Mouse (Mus musculus) kidney, postnatal 10 days (tissue): Measurements from ENCODE around the gene Plpp3.

Experiments
- DNase-seq: peaks from one replicate; pipeline ENCODE4 v3.0.0; 2021; ENCODE audit warnings: mixed read lengths

Plpp3 gene

DNA sequence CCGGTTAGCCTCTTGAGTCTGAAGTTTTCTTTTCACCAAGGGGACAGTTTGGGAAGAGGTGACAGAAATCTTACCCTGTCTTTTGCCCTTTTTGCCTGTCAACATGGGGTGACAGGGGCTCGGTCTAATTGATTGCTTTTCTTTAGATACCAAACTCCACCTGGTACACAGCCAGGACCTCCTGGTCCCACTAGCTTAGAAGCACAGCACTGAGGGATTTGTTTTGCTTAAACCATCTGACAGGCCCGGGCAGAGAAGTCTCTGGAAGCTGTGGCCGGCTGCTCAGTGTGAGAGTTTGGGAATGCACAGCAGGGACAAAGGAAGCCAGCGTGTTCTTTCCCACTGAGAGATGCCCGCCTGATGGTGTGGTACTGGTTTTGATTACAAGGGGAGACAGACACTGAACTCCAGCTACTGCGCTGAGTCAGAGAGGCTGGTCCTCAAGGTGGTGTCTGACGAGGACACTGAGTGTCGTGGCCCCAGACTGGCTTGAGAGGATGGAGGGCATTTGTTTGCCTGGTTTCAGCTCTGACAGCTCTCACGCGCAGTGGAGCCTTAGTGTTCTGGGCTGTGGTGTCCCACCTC is 64.2 kb downstream of the Plpp3 start:
- DNase-seq = no peak

DNA sequence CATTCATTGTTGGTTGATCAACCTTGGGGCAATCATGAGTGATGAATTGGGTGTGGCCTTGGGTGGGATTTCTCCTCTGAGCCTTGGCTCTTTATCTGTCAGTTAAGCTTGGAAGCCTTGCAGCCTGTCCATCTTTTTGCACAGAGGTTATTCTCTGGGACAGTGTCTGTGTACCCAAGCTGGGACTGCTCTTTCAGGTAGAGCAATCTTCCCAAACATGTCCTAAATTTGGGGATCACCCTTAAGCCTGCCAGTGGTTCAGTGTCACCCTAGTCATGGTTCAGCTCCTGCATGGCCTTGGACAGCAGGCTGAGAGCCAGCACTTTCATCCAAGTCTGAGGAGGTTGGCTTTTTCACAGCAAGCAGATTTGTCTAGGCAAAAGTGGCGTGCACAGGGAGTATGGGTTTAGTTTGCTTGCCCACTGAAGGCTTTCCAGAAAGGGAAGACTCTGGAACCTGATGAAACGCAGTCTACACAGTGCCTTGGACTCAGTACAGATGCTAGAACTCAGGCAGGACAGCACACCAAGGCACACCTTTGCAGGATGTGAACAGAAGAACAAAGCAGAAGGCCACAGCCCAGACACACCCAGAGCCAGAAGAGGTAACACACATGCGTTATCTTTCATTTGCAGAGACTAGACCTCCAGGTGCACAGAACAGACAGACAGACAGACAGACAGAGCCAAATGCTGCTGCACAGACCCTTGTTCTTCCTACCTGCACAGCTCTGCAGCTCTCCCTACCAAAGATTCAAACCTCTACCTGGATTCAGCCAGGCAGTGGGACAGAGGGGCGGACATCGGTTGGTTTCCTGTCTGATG is 66.2 kb downstream of the Plpp3 start:
- DNase-seq = no peak

DNA sequence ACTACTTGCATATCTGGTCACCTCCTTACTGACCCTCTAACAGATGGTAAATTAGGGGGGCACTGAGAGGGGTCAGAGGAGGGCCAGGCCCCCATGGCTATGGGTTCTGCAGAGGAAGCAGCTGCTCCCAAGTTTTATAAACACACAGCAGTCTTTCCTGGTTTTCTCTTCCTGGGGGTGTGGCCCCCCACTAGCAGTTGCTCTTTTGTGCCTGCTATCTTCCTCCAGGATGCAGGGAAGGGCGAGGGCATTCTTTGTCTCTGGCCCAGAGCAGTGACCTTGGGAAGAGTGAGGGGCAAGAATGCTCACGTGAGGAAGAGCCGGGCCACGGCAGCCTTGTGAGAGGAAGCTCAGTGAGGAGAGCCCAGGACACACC is 66.8 kb downstream of the Plpp3 start:
- peak; percentile 61 for DNase-seq

DNA sequence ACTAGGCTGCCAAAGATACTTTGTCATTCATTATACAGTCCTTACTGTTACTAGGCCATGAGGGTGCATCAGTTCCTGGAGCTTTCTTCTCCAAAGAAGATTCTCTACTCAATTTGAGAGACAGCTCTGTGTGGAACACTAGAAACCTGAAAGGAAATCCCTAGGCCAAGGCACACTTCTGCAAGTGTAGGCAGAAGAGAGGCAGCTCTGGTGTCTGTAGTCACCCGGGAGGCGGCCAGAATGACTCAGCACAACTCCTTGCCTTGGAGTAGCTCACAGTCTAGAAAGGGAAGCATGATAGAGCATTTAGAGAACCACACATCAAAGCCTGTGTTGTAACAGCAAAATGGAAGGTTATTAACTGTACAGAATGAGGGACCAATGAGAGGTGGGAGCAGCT is 68.4 kb downstream of the Plpp3 start:
- peak; percentile 57 for DNase-seq

DNA sequence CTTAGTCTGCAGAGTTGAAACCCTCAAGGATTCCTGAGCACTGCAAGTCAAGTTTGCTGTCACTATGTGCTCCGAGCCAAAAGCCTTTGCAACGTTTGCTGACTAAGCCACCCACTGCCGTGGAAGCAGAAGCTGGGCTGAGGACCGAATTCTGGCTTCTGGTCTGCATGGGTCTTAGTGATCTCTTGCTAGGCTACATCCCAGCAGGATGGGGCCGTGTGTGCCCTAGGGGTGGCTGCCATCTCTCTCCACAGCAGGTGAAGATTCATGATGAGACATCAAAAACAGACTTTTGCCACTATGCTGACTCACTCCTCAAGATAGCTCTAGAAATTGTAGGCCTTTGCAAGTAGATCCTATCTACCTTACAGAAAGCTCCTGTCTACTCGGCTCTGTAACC is 69.2 kb downstream of the Plpp3 start:
- peak; percentile 44 for DNase-seq

DNA sequence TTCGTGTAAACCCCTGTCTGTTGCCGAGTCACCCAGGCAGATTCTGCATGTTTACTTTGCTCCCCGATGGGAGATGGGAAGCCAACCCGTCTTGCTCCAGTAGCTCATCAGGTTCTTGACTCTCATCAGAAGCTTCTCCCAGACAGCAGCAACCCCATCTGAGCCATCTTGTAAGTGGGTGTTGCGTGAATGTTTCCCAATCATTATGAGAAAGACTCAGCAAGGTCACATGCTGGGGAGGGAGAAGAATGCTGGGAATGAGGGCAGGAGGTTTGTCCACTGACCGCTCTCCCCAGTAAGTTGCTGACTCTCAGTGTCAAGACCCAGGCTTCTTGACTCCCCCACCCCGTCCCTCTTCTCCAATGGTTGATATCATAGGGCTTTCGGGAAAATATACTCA is 73.0 kb downstream of the Plpp3 start:
- no peak for DNase-seq

DNA sequence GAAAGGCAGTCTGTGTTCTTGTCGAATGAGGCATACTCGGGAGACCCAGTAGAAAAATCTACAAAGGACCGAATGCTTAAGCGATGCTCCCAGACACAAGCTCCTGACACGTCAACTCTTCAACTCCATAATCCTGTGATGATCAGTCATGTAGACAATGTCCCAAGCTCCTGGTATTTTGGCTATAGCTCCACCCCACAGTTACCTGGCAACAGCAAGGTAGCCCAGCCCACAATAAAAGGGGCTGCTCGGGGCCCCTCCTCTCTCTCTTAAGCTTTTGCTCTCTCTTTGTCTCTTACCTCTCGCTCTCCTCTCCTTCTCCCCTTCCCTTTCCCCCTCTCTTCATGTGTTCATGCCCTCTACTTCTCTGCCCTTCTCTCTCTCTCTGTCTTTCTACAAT is 83.1 kb downstream of the Plpp3 start:
- no peak for DNase-seq

DNA sequence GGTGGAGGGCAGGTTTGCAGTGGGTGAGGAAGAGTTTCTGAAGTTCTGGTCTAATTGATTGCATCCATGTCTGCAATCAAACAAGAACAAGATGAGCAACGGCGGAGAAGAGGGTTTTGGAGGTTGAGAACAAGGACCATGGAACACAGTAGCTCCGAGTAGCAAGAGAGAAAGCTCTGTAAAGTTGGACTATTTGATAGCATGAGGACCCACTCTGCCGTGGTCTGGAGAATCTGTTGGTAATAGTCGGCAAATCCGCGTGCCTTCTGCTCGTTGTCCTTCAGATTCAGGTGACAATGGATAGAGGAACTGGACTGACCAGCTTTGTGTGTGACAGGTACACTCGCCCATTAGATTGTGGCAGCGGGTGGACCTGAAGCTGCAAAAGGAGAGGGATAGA is 87.8 kb downstream of the Plpp3 start:
- no peak for DNase-seq

DNA sequence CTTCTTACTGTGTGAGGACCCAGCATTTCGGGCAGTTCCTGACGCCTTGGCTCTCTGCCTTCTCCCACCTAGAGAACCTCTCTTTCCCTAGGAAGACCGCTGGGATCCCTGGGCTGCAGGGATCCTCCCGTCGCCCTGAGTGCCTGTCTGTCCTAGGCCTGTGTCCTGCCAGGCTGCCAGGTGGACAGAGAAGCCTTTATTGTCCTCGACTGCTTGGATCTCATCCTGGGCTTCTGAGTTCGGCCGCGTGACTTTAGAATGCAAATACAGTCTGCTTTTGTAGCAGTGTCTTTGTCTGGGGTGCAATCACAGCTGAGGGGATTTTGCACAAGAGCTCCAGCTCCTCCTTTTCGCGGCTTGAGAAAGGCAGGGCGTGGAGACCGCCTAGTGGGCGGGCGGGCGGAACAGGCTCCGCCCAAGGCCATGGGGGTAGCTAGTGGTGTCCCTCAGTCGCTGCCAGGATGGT is 88.4 kb downstream of the Plpp3 start:
- peak; percentile 70 for DNase-seq

DNA sequence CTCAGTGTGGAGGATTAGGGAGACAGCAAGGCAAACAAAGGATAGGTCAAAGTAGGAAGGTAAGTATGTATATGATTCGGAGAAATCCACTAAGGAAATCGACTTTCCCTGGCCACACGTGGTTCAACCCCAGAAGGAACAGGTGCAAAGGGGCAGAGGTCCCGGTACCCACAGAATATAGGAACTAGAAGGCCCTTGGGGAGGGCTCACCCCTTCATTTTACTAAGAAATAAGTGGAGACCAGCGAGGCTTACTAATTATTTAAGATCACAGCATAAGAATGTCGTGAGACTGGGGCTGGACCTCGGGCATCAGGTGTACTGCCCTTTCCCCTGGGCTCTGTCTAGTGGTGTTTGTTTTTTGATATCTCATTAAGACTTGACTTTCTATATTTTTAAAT is 89.2 kb downstream of the Plpp3 start:
- DNase-seq = no peak

DNA sequence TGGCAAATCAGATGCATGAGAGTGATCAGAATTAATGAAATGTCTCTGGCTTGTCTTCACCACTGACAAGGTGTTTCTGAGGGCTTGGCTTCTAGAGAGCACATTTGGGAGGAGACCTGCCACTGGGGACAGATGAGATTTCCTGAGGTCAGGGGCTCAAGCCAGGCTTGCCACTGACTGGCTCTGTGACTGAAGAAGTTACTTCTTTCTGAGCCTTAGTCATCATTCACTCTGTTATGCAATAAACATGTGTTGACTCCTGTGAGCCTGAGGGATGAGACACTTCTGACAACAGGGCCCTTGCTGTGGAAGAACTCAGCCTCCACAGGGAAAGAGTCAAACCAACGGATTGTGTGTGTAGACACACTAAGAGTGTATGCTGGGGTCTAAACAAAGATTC is 91.0 kb downstream of the Plpp3 start:
- no peak for DNase-seq

DNA sequence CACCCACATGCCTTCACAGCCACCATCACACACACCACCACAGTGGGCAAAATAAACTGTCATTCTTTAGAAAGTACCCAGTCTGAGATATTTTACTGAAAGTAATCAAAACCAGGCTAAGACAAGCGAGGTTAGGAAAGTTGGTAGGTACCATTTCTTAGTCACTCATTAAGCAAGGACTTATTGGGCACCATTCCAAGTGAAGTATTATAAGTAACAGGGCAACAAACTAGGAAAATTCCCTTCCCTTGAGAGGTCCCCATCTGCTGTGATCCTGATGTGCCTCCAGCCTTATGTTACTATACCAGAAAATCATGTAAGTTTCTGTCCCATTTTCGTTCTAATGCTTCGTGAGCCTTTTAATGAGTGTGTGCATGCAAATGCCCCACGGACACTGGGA is 92.1 kb downstream of the Plpp3 start:
- DNase-seq = no peak

DNA sequence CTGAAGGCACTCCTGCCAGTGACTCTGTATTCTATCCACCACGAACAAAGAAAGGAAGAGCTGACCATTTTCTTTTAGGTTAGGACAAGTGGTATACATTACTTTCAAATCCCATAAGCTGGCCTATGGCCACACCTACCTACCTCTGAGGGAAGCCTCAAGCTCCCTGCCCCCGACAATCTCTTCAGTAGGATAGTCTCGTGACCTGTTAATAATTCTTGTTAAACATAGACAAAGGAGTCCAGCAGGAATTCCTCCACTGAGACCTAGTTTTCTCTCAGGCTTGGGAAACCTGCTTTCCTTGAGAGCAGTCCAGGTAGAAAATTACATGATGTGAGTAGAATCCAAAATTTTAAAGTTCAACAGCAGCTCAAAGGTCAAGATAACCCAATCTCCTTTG is 93.8 kb downstream of the Plpp3 start:
- DNase-seq = no peak

DNA sequence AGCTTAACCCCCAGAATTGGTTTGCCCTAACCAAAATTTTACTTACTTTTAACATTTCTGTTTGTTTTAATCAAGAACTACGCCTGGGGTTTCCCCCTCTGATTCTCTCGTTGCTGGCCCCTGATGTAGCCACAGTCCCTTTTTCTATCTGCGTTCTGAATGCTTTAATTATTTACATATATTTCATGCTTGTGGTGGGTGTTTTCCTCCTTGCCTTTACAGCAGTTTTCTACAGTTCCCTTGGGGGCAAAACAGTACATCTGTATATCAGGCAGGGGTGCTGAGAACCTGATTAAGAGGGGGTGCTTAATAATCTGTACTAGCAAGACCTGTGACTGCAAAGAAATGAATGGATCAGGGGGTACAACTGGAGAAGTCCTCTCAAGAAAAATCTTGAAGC is 94.9 kb downstream of the Plpp3 start:
- DNase-seq = no peak

DNA sequence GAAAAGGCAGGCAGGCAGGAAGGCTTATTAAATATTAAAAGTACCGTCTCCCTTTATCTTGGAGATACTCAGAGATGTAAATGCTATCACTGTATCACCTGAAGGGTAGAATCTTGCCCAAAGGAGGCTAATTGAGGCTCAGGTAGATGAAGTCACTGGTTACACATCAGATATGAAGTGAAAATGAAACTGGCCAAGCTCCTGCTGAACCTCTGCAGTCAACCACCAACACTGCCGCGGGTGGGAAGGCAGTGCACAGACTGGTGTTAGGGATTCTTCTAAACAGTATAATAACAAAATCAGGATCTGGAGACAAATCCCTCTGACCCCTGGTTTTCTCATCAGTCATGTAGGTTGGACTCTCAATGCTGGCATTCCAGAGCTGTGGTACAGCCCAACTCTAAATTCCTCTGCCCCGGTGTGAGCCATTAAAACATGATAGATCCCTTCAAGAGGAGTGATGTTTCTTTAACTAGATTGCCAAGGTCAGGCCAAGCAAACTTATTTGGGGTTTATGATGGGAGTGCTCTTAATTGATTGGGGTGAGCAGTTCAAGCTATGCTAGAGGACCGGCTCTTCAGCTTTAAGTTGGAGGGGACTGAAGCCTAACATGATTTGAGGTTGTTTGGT is 95.5 kb downstream of the Plpp3 start:
- no peak for DNase-seq

DNA sequence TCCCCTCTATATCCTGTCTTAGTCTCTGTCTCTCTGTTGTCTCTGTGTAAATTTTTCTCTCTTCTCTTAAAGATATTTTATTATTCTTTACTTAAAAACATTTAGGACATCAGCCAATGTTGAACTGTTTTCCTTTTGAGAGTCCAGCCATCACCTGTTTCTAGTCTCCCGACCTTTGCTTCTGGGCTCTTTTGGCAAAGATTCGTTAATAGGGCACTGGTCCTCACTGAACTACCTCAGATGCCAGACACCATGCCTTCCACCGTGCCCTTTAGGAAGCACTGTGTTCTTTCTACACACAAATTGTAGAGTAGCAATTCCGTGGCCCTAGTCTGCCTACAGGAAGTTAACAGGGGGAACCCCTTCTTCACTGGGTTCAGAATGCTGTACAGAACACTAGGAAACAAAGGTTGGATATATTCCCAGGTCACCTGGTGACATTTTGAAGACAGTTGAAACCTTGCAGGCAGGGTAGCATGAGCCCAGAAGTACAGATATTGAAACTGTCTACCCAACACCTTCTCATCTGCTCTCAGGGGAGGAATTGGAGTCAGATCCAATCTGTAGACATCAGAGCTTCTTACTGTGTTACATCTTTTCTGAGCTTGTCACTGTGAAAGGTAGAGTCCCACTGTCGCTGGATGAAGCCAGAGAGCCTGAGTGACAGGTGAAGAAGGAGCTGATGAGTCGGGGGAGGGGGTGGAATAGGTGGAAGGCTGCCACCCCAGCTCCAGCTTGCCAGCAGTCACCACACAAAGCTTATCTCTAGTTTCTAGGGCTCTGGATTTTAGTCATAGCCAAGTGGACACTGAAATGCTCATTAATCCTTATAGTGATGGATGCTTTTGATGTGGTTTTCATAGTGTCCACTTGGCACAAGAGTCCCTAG is 96.5 kb downstream of the Plpp3 start:
- no peak for DNase-seq

DNA sequence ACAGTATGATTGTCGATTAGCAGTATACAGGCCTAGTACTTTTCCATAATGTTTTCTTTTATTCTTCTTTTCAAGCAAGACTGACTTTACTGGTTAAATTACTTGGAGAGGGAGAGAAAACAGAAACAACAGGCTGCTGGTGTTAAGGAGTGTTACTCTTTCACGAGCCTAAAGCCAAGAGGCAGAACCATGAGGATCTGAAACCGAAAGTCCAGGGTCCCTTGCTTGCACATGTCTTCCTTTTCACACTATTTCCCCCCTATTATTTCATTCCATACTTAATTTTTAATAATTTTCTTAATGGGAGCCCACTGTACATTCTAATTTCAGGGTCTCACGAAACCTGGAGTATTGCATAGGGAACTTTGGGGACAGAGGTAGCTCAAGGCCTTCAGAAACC is 97.2 kb downstream of the Plpp3 start:
- no peak for DNase-seq

DNA sequence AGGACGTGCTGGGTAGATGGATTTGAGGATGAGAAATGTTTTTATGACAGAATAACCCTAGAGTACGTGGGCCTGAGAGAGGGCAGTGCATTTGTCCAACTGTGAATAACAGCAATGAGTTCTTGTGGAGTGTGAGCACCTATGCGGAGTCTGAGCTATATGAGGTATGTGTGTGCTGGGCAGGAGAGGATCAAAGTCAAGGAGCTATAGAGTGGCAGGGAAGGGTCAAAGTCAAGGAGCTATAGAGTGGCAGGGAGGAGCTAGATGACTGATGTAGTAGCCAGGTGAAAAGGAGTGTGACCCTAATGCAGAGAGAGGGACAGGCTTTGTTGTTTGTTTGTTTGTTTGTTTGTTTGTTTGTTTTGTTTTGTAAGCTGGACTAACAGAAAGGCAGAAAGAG is 98.0 kb downstream of the Plpp3 start:
- no peak for DNase-seq

DNA sequence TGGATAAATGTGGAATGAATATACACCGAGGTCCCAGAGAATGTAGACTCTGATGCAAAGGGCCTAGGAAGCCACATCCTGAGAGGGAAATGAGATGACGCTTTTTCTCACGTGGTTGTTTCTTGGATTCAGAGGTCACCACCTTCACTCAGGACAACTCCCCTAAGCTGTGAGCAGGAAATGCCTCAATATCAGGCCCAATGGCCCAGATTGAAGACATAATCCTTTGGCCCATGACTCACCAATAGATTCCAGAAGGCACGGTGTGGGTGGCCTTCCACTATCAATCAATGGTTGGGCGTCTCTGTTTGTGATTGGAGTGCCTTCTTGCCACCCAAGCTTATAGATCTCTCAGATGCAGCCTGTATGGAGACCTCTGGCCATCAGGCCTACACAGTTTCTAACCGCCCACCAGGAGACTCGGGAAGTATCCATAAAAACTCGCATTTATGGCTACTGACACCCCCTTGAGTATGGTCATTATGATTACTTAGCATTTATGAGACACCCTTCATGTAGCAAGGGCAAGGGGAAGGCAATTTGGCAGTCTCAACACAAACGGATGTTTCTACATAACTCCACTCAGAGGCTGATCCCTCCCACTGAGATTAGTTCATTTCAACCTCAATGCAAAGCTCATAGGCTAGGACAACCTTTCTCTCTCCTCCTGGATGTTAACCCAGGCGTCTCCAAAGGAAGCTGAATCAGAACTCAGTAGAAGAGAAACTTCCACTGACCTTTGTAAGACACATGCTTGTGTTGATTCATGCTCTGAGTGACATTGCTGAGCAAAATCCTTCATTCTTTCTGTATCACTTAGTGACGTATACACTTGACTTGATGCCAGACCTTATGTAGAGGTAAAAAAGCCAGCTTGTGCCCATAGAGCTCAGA is 100.8 kb downstream of the Plpp3 start:
- no peak for DNase-seq

DNA sequence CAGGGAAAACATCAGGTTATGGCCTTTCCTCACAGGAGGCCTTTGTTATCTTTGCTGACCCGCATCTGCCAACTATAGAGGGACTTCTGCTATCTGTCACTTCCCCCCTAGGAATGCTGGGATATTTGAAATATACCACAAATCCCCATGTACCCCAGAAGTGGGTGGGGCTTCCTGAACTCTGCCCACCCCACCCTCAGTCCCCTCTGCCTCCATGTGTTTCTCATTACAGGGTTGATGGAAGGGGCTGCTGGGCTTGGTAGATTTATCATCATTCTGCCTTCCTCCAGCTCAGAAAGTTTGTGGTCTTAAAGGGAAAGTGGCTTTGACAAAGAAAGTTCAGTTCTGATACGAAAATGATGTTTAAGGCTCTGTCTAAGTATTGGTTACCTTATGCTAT is 103.2 kb downstream of the Plpp3 start:
- DNase-seq = no peak

DNA sequence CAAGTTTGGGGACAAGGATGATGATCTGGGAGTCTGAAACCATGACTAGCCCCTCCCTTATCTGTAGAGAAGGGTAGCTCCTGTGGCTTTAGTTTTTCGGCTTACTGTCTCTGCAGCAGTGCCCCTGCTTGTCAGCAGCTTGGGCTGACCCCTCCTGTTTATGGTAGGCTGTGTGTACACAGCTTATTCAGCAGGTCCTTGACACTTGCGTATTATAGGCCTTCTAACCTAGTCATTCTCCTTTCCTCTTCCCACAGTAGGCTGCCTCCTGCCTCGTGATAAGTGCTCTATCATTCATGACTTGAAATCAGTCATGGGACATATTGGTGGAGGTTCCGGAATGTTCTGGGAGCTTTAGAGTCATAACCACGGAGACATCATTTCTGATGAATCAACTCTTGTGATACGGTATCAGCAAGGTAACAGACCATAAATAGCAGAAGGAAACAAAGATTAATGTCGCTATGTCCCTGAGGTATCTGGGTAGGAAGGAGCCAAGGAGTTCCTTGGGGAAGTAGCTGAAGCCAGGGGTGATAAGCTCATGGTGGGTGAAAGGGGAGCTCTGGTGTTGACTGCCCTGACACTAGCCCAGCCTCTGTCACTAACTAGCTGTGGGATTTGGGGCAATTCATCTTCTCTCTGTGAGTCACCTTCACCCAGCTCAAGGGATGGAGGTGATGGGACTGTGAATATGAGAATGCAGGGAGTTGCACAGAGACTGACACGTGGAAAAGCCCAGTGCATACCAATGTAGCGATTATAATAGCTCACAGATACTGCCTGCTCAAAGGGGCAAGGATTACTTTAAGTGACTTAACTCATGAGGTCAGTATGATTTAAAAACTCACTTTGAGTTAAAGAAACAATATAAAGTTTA is 104.0 kb downstream of the Plpp3 start:
- no peak for DNase-seq
